Mouse (Mus musculus) heart, embryonic 16.5 days (tissue): ENCODE results near the gene Serping1. TPM values are rescaled to one million over a fixed set of nuclear protein-coding genes. Genes with fewer than 3 reads are reported as not detected.

Source experiments
- ATAC-seq: fragments of 200-750 bp; cut with Nextera tagmentation; replicated peaks from 2 replicates; pipeline ENCODE4 v1.8.0; 2017; ENCODE audit warnings: moderate number of reproducible peaks; ENCODE audit not compliant: insufficient read depth, low FRiP score; ENCODE audit errors: extremely low read depth
- H3K27ac ChIP-seq: fragments of 300-500 bp; sonication (generic); 2 replicates; pipeline ENCODE4 v1.5.1; 2014; ENCODE audit warnings: mild to moderate bottlenecking, low read length, control low read depth, moderate library complexity
- H3K27me3 ChIP-seq: fragments of 300-500 bp; sonication (generic); 2 replicates; pipeline ENCODE4 v1.6.1; 2014; ENCODE audit warnings: low read length, mixed read lengths; ENCODE audit not compliant: control insufficient read depth, insufficient read depth
- H3K36me3 ChIP-seq: fragments of 300-500 bp; sonication (generic); 2 replicates; pipeline ENCODE4 v1.6.1; 2014; ENCODE audit not compliant: control insufficient read depth, insufficient read depth
- H3K4me1 ChIP-seq: fragments of 300-500 bp; sonication (generic); 2 replicates; pipeline ENCODE4 v1.6.1; 2014; ENCODE audit warnings: low read length, mixed read lengths; ENCODE audit not compliant: control insufficient read depth, insufficient read depth
- H3K4me2 ChIP-seq: fragments of 300-500 bp; sonication (generic); 2 replicates; pipeline ENCODE4 v1.6.1; 2014; ENCODE audit warnings: low read depth, mild to moderate bottlenecking, control low read depth, low read length
- H3K4me3 ChIP-seq: fragments of 300-500 bp; sonication (generic); 2 replicates; pipeline ENCODE4 v1.5.1; 2014; ENCODE audit warnings: mild to moderate bottlenecking, control low read depth, low read length
- H3K9ac ChIP-seq: fragments of 300-500 bp; sonication (generic); 2 replicates; pipeline ENCODE4 v1.6.1; 2014; ENCODE audit warnings: low read length, control low read depth
- H3K9me3 ChIP-seq: fragments of 300-500 bp; sonication (generic); replicated peaks from 2 replicates; pipeline ENCODE4 v1.6.1; 2016; ENCODE audit warnings: low read length; ENCODE audit not compliant: control insufficient read depth
- WGBS: fragments of 180-500 bp; shearing (Covaris S2); extraction: QIAGEN DNeasy Blood & Tissue Kit; methylation state at CpG from one replicate; pipeline ENCODE4 v1.1.7; 2014; 5-methylcytosine and 5-hydroxymethylcytosine counted together
- polyA plus RNA-seq: library from polyadenylated mRNA; unstranded; fragments of >200 nt; fragmentation: Nextera tagmentation; extraction: Ambion mirVana; gene quantifications from 2 replicates; pipeline ENCODE4 v1.2.1, GENCODE M21; 2015

The Serping1 gene
- polyA plus RNA-seq, 1 experiment from 2014 or later, result 44.6 TPM

- Histone ChIP-seq H3K27me3 (no peaks in the 10 kb centered on the region), H3K9me3 (no peaks in the 10 kb centered on the region), H3K4me2 (no peak overlapping the region), H3K4me1 (no peaks in the 10 kb centered on the region), H3K36me3 (no peaks in the 10 kb centered on the region), H3K9ac (no peak overlapping the region), H3K27ac (no peak overlapping the region), H3K4me3 (no peak overlapping the region)
- WGBS, result 55% methylated on average over 7 of the region's 7 CpGs
- ATAC-seq, result no peak
Observed at GRCm38 (mm10) chr2:84757026-84757682, 18.1 kb downstream of the Serping1 start.

DNA sequence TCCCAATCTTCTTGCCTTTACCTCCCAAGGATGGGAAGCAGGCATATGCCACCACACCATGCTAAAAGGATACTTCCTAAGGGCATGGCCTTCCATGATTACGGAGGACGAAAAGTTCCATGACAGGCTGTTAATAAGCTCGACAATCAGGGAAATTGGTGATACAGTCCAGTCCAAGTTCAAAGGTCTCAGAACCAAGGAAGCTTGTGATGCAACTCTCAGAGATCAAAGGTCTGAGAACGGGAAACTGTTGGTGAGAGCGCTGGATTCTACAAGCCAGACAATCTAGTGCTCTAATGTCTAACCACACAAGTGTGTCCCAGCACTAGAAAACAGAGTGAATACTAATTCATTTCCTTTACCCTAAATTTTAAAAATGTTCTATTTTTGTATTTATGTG is 19.0 kb downstream of the Serping1 start:
- no peak overlapping the region for H3K4me3 ChIP-seq
- no peaks in the 10 kb centered on the region for H3K4me1 ChIP-seq
- H3K9ac ChIP-seq, result no peak overlapping the region
- no peaks in the 10 kb centered on the region for H3K36me3 ChIP-seq
- no peaks in the 10 kb centered on the region for H3K27me3 ChIP-seq
- H3K4me2 ChIP-seq, result no peak overlapping the region
- H3K27ac ChIP-seq, result no peak overlapping the region
- H3K9me3 ChIP-seq, result no peaks in the 10 kb centered on the region
- no peak for ATAC-seq
- 61% methylated on average over 5 of the region's 5 CpGs for WGBS

GRCm38 (mm10) chr2:84750115-84750514 is 25.1 kb downstream of the Serping1 start:
- no peak for ATAC-seq
- Histone ChIP-seq H3K36me3 (no peaks in the 10 kb centered on the region), H3K4me1 (no peaks in the 10 kb centered on the region), H3K27me3 (no peaks in the 10 kb centered on the region), H3K4me3 (no peak overlapping the region), H3K4me2 (no peak overlapping the region), H3K27ac (no peak overlapping the region), H3K9ac (no peak overlapping the region), H3K9me3 (no peaks in the 10 kb centered on the region)
- WGBS, result 52% methylated on average over 6 of the region's 6 CpGs

- WGBS, result 6% methylated on average over 10 of the region's 10 CpGs
- Histone ChIP-seq H3K4me2 (peak overlapping the region; percentile 89), H3K27ac (peak overlapping the region; percentile 100), H3K4me1 (peaks cover 28% of the 10 kb centered on the region), H3K9ac (peak overlapping the region; percentile 71), H3K4me3 (peak overlapping the region; percentile 94), H3K36me3 (no peaks in the 10 kb centered on the region), H3K27me3 (no peaks in the 10 kb centered on the region), H3K9me3 (no peaks in the 10 kb centered on the region)
- peak; percentile 25 for ATAC-seq
Observed at GRCm38 (mm10) chr2:84744126-84744525, 31.1 kb downstream of the Serping1 start.

- 0% methylated on average over 25 of the region's 25 CpGs for WGBS
- ATAC-seq, result peak; percentile 91
- Histone ChIP-seq H3K9me3 (no peaks in the 10 kb centered on the region), H3K27me3 (no peaks in the 10 kb centered on the region), H3K36me3 (no peaks in the 10 kb centered on the region), H3K4me2 (peak within 1 kb of the TSS; percentile 89), H3K4me3 (peak within 1 kb of the TSS; percentile 94), H3K27ac (peak within 1 kb of the TSS; percentile 100), H3K9ac (peak within 1 kb of the TSS; percentile 99), H3K4me1 (peaks cover 33% of the 10 kb centered on the region)
Observed at GRCm38 (mm10) chr2:84743561-84743960, 31.7 kb downstream of the Serping1 start, which contains the start of gene Gm19426. TSS of gene Gm19426 (minus strand) at chr2:84743655.

DNA sequence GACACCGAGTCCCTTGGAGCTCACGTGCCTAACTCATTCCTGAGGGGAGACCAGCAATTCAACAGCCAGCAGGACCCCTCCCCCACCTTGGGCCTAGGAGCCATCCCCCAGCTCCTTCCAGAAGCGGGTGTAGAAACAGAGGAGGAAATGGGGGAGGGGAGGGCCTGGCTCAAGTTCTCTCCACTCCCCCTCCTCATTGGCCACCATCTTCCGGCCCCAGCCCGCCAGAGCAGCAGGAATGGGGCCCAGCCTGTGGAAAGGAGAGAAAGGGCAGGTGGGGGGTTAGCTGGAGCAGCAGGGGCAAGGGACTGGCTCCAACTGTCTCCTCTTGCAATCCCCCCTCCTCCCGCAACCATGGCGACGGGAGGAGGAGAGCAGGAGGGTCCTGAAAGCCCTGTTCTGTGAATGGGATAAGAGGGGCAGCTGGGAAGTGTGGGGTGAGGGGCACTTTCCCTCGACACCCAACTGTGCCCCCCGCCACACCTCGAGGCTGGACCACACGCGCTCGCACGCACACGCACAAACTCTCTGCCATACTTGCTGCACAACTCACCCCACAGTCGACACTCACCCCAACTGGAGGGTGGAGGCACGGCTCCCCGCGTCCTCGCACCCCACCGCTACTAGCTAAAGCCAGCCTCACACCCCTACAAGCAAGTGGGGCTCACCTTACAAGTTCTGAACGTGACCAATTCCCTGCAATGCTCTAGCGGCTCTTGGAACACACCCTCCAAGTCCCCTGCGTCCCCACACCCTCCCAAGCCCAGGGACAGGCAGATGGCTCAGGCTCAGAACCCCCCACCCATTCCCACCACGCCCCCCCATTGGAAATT is 32.6 kb downstream of the Serping1 start:
- WGBS, result 2% methylated on average over 26 of the region's 26 CpGs
- H3K9me3 ChIP-seq, result no peaks in the 10 kb centered on the region
- H3K4me2 ChIP-seq, result peak overlapping the region; percentile 89
- no peaks in the 10 kb centered on the region for H3K27me3 ChIP-seq
- H3K4me1 ChIP-seq, result peaks cover 37% of the 10 kb centered on the region
- H3K27ac ChIP-seq, result peak overlapping the region; percentile 100
- H3K9ac ChIP-seq, result peak overlapping the region; percentile 99
- peak; percentile 38 for ATAC-seq
- peak overlapping the region; percentile 94 for H3K4me3 ChIP-seq
- no peaks in the 10 kb centered on the region for H3K36me3 ChIP-seq

DNA sequence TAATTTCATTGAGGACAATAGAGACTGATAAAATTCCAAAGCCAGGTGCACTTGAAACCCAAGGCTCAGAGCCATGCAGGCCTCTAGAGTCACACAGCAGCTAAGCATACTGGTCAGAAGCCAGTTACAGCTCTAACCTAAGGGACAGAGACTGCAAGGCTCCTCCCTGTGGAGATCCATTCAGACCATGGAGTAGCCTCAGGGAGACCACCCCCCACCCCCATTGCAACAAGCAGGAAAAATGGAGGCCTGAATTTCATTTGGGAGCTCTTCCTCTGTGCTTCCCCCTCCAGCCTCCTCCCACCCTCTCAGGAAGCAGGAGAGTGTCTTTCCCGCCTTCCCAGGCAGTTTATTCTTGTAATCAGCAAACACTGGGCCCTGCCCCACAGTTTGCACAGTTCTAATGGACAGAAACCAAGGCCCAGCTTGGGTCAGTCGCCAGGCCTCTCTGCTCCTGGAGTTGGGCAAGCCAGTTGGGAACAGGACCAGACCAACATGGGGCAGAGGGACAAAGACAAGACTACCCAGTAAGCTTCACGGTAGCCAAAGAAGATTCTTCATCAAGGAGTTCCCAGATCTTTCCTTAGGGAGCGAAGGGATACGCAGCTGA is 33.3 kb downstream of the Serping1 start:
- Histone ChIP-seq H3K9me3 (no peaks in the 10 kb centered on the region), H3K4me3 (peak overlapping the region; percentile 94), H3K27me3 (no peaks in the 10 kb centered on the region), H3K4me1 (peaks cover 41% of the 10 kb centered on the region), H3K4me2 (peak overlapping the region; percentile 89), H3K27ac (peak overlapping the region; percentile 100), H3K9ac (peak overlapping the region; percentile 99), H3K36me3 (no peaks in the 10 kb centered on the region)
- 10% methylated on average over 5 of the region's 5 CpGs for WGBS
- ATAC-seq, result no peak

GRCm38 (mm10) chr2:84740608-84741333 is 34.5 kb downstream of the Serping1 start:
- Histone ChIP-seq H3K4me3 (0 out of 2 replicates have a peak overlapping the region, but pooled peaks have one; percentile 2), H3K9me3 (no peaks in the 10 kb centered on the region), H3K27me3 (peaks cover 5% of the 10 kb centered on the region; the same call in 1 of the 2 replicates), H3K27ac (peak overlapping the region; percentile 30; the same call in 1 of the 2 replicates), H3K4me2 (peak overlapping the region; percentile 89), H3K9ac (no peak overlapping the region), H3K36me3 (no peaks in the 10 kb centered on the region), H3K4me1 (peaks cover 45% of the 10 kb centered on the region)
- 63% methylated on average over 15 of the region's 15 CpGs for WGBS
- ATAC-seq, result no peak
